Mouse (Mus musculus) hindbrain, postnatal 0 days (tissue): Measurements from ENCODE around the gene AI837181. TPM values are rescaled to one million over a fixed set of nuclear protein-coding genes. Genes with fewer than 3 reads are reported as not detected.
"Not testable (repeated sequence)": the region's sequence is repeated elsewhere in the genome, so short reads cannot be mapped to it uniquely, and the experiment has no call there.

ENCODE experiments used
- ATAC-seq: fragments of 200-750 bp; cut with Nextera tagmentation; 2 replicates; pipeline ENCODE4 v1.8.0; 2017; ENCODE audit warnings: mild to moderate bottlenecking, moderate TSS enrichment, moderate library complexity
- DNase-seq: peaks from one replicate; pipeline ENCODE4 v3.0.0-alpha.2; 2015; ENCODE audit warnings: low spot score
- H3K27ac ChIP-seq: fragments of 300-500 bp; sonication (generic); 2 replicates; pipeline ENCODE4 v1.5.1; 2014; ENCODE audit warnings: mild to moderate bottlenecking
- H3K27me3 ChIP-seq: fragments of 300-500 bp; sonication (generic); 2 replicates; pipeline ENCODE4 v1.6.1; 2014; ENCODE audit warnings: low read length, mixed read lengths; ENCODE audit not compliant: insufficient read depth
- H3K36me3 ChIP-seq: fragments of 300-500 bp; sonication (generic); 2 replicates; pipeline ENCODE4 v1.6.1; 2014; ENCODE audit warnings: low read length, mixed read lengths; ENCODE audit not compliant: insufficient read depth
- H3K4me1 ChIP-seq: fragments of 300-500 bp; sonication (generic); 2 replicates; pipeline ENCODE4 v1.6.1; 2014; ENCODE audit warnings: antibody characterized with exemption, low read length, mixed read lengths; ENCODE audit not compliant: insufficient read depth
- H3K4me2 ChIP-seq: fragments of 300-500 bp; sonication (generic); 2 replicates; pipeline ENCODE4 v1.6.1; 2014; ENCODE audit warnings: low read depth, mild to moderate bottlenecking, low read length, moderate library complexity, mixed read lengths
- H3K4me3 ChIP-seq: fragments of 300-500 bp; sonication (generic); 2 replicates; pipeline ENCODE4 v1.5.1; 2014; ENCODE audit warnings: low read length
- H3K9ac ChIP-seq: fragments of 300-500 bp; sonication (generic); replicated peaks from 2 replicates; pipeline ENCODE4 v1.6.1; 2014; ENCODE audit warnings: mild to moderate bottlenecking, low read length, moderate library complexity, mixed read lengths
- H3K9me3 ChIP-seq: fragments of 300-500 bp; sonication (generic); 2 replicates; pipeline ENCODE4 v1.6.1; 2016; ENCODE audit warnings: low read length, mixed read lengths
- CTCF ChIP-seq: IDR thresholded peaks from 2 replicates; pipeline ENCODE4 v1.5.1; 2016; ENCODE audit warnings: antibody characterized with exemption, control low read depth, low read depth
- WGBS: fragments of 180-500 bp; shearing (Covaris S2); extraction: QIAGEN DNeasy Blood & Tissue Kit; methylation state at CpG from one replicate; pipeline ENCODE4 v1.1.7; 2014; 5-methylcytosine and 5-hydroxymethylcytosine counted together
- polyA plus RNA-seq: library from polyadenylated mRNA; unstranded; fragments of >200 nt; fragmentation: Nextera tagmentation; extraction: Ambion mirVana; gene quantifications from 2 replicates; pipeline ENCODE4 v1.2.1, GENCODE M21; 2015
- total RNA-seq: library from RNA; depleted of rRNA; stranded (reverse); fragments of >200 nt; gene quantifications from 2 replicates; pipeline ENCODE4 v1.2.3, GENCODE M21; 2014

AI837181 gene
- total and polyA plus RNA-seq, 2 experiments from 2014 or later, result 82.8 to 100 TPM

DNA sequence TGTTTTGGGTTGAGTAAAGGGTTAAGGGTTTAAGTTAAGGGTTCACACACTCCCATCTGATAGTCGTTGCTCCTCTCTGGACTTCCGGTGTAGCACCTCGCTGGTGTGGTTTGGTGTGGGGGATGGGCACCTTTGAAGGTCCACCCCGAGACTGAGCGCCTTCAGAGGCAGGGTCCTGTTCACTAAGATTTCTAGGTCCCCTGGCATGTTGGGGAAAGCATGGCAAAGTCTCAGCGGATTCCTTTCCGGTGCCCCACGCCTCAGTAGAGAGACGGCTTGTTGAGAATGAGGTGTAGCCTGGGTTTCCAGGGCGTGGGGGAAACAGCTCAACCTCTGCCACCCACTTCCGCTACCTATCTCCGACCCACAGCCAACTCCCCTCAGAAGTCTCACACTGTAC lies 35.3 kb upstream of the AI837181 start:
- peaks cover 5% of the 10 kb centered on the region; the same call in 1 of the 2 replicates for H3K36me3 ChIP-seq
- 53% methylated on average over 12 of the region's 12 CpGs for WGBS
- H3K4me1 ChIP-seq, result peaks cover 17% of the 10 kb centered on the region
- ATAC-seq, result no peak
- peak overlapping the region; percentile 97; the same call in 1 of the 2 replicates for H3K9ac ChIP-seq
- H3K9me3 ChIP-seq, result no peaks in the 10 kb centered on the region
- peak overlapping the region; percentile 83 for H3K4me2 ChIP-seq
- H3K27ac ChIP-seq, result no peak overlapping the region
- no peak for TF ChIP-seq CTCF
- DNase-seq, result no peak
- peak overlapping the region; percentile 97 for H3K4me3 ChIP-seq
- H3K27me3 ChIP-seq, result no peaks in the 10 kb centered on the region

DNA sequence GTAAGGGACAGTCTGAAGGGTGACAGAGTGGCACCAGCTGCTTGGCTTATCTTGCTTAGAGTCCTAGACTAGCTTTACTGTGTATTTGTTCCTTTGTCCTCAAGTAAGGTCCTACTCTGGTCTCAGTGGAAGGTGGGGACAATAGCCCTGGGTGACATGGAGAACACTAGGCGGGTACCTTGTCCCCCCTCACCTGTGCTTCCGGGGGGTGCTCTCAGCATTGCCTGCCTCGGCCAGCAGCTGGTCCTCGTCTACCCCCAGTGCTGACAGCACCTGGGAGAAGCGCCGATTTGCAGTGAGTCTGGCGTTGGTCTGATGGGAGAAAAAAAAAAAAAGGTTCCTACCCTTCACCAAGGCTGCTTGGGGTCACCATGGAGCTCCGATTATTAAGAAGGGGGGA lies 34.5 kb upstream of the AI837181 start:
- Histone ChIP-seq H3K27ac (no peak overlapping the region), H3K4me2 (peak overlapping the region; percentile 83; the same call in 1 of the 2 replicates), H3K9me3 (no peaks in the 10 kb centered on the region), H3K27me3 (no peaks in the 10 kb centered on the region), H3K36me3 (no peaks in the 10 kb centered on the region), H3K4me1 (peaks cover 17% of the 10 kb centered on the region), H3K4me3 (no peak overlapping the region), H3K9ac (no peak overlapping the region)
- WGBS, result 84% methylated on average over 8 of the region's 8 CpGs
- ATAC-seq (no peak), DNase-seq (no peak)
- TF ChIP-seq CTCF, result no peak

DNA sequence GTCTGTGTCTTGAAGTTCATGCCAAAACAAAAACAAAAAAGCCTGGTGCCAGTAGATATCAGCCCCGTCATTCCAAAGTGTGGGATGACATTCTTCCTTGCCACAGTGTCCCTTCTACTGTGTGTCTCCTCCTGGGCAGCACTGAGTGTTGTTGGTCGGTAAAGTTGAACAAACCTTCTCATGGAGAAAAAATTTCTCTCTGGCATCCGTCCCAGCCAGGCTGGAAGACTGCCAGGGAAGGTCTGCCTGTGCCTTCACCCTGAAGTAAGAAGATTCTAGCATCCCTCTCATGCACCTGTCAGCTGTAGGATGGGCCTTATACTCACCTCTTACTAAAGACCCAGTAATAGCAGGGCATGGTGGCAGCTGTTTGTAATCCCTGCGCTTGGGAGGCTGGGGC lies 32.1 kb upstream of the AI837181 start:
- DNase-seq, result peak; percentile 48
- Histone ChIP-seq H3K9ac (no peak overlapping the region), H3K4me1 (peaks cover 5% of the 10 kb centered on the region; the same call in 1 of the 2 replicates)

DNA sequence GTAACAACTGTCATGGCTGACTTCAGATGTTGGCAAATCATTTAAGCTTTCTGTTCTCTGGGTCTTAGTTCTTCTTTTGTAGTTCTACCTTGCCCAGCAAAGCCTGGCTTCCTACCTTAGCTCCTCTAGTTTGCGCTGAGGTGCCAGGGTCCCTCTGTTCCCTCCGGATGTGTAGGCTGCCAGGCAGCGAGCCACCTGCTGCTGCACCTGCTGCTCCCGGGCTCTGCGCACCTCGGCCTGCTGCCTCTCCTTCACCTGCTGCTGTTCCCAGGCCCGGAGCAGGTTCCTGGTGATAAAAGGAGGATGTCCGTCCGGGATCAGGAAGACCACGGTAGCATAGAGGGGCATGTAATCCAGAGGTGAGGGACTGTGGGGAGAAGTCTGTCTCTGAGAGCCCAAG lies 30.8 kb upstream of the AI837181 start:
- ATAC-seq, result no peak
- H3K4me1 ChIP-seq, result peaks cover 4% of the 10 kb centered on the region; the same call in 1 of the 2 replicates
- no peaks in the 10 kb centered on the region for H3K9me3 ChIP-seq
- WGBS, result 54% methylated on average over 10 of the region's 10 CpGs
- H3K4me2 ChIP-seq, result no peak overlapping the region
- no peak for DNase-seq
- H3K36me3 ChIP-seq, result no peaks in the 10 kb centered on the region
- H3K27me3 ChIP-seq, result no peaks in the 10 kb centered on the region
- no peak overlapping the region for H3K9ac ChIP-seq
- H3K4me3 ChIP-seq, result no peak overlapping the region
- TF ChIP-seq CTCF, result no peak
- no peak overlapping the region for H3K27ac ChIP-seq

More for the DNA sequence above, 32.1 kb upstream of the AI837181 start:
- H3K27me3 ChIP-seq, result no peaks in the 10 kb centered on the region
- H3K9me3 ChIP-seq, result no peaks in the 10 kb centered on the region
- no peak overlapping the region for H3K4me2 ChIP-seq
- no peak overlapping the region for H3K4me3 ChIP-seq
- WGBS, result 49% methylated on average over 4 of the region's 4 CpGs
- H3K36me3 ChIP-seq, result no peaks in the 10 kb centered on the region
- TF ChIP-seq CTCF, result no peak
- H3K27ac ChIP-seq, result no peak overlapping the region
- no peak for ATAC-seq

DNA sequence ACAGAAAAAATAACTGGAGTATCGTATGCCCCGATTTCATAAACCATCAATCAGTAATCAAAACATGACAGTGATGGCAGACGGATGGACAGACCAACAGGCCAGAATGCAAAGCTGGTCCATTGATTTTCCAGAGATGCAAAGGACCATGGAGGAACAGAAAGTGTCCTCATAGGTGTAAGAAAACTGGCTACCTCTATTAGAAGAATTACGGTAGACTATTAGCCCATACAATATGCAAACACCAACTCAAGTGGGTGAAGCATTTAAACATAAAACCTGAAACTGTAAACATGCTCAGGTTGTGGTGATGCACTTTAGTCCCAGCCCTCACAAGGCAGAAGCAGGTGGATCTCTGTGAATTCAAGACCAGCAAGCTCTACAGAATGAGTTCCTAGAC lies 29.6 kb upstream of the AI837181 start:
- 71% methylated on average over 4 of the region's 4 CpGs for WGBS
- no peaks in the 10 kb centered on the region for H3K9me3 ChIP-seq
- no peaks in the 10 kb centered on the region for H3K36me3 ChIP-seq
- DNase-seq (no peak), ATAC-seq (no peak)
- H3K4me2 ChIP-seq, result no peak overlapping the region
- no peaks in the 10 kb centered on the region for H3K27me3 ChIP-seq
- no peak overlapping the region for H3K9ac ChIP-seq
- no peak overlapping the region for H3K27ac ChIP-seq
- no peak for TF ChIP-seq CTCF
- H3K4me3 ChIP-seq, result no peak overlapping the region
- H3K4me1 ChIP-seq, result no peaks in the 10 kb centered on the region

DNA sequence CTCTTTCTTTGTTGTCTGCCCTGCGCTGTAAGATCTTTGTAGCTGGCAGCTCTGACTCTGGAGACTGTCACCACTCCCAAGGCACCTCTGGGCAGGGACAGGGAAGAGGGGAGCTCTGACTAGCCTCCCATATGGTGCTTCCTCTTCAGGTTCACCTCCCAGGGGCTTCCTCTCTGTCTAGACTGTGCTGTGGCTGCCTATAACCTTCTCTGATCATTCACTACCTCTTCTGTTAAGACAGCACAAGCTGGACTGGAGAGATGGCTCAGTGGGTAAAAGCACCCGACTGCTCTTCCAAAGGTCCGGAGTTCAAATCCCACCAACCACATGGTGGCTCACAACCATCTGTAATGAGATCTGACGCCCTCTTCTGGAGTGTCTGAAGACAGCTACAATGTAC lies 23.9 kb upstream of the AI837181 start:
- not testable (repeated sequence) for H3K9me3 ChIP-seq, H3K36me3 ChIP-seq, H3K4me1 ChIP-seq, H3K4me3 ChIP-seq, ATAC-seq, H3K27ac ChIP-seq, H3K27me3 ChIP-seq, H3K9ac ChIP-seq, H3K4me2 ChIP-seq, DNase-seq
- 69% methylated on average over 4 of the region's 4 CpGs for WGBS

DNA sequence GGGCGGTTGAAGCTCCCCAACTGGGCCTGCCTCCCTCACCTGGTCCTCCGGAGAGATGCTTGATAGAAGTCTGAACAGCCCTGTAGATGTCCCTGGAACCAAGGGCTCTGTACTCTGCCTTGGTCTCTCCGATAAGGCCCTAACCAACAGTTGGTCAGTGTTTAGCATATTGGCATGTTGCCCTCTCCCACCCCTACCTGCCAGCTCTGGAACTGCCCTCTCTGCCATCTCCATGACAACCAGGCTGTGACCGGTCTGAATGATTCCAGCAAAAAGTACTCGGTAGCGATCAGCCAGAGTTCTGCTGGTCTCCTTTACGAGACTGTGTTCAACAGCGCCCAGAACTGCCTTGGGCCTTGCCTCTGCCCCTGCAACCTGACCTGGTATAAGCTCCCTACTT lies 22.7 kb upstream of the AI837181 start, which contains the start of gene Tsga10ip:
TSS of gene Tsga10ip (minus strand) at position 234 of the 400 bp plus-strand sequence.
- no peak for TF ChIP-seq CTCF
- Histone ChIP-seq H3K4me1 (0 out of 2 replicates have a peak, but pooled peaks cover 3% of the 10 kb centered on the region), H3K9me3 (no peaks in the 10 kb centered on the region), H3K27me3 (no peaks in the 10 kb centered on the region), H3K4me3 (no peak within 1 kb of the TSS), H3K9ac (no peak within 1 kb of the TSS), H3K36me3 (no peaks in the 10 kb centered on the region), H3K27ac (no peak within 1 kb of the TSS), H3K4me2 (no peak within 1 kb of the TSS)
- no peak for DNase-seq
- 67% methylated on average over 8 of the region's 8 CpGs for WGBS
- no peak for ATAC-seq
